Mouse (Mus musculus) NIH3T3 (cell line): ENCODE results near the gene Mup16.
"Not testable (repeated sequence)": the region's sequence is repeated elsewhere in the genome, so short reads cannot be mapped to it uniquely, and the experiment has no call there.

Experiments used
- DNase-seq: peaks from one replicate; pipeline ENCODE4 v3.0.0-alpha.2; 2012; ENCODE audit warnings: low read depth

Gene Mup16

DNA sequence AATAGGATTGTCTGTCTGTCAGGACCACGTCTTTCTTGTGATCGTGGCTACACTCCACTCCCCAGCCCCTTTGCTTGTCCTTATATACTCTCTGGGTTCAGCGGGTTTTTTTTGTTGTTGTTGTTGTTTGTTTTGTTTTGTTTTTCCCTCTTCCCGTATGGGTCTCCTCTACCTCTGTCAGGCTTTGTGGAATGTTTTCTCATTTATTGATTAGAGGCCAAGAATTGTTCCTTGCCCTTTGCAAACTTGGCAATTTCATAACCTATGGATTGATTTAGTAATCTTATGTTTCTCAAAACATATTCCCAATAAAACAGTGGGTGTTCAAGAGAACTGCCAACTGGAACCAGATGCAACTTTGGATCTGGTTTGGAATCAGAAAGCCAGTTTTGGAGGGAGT lies at the start of gene Mup16:
TSS of gene Mup16 (minus strand) at position 101 of the 400 bp plus-strand sequence.
- DNase-seq = not testable (repeated sequence)

DNA sequence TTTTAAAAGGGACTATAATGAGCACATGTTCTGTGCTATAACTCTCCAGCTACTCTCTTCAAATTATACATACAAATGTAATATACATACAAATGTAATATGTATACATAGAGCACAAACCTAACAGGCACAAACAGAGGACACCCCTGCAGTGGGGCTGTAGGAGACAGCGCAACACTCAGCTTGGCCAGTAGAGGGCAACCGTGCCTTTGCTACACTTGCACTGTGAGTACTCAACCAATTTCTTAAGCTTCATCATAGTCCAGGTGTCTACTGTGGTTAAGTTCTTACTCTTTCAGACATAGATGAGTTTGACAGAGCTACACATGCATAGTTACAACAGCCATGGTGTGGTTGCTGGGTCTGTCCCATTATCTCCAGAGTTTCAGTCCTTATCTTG lies 36.6 kb upstream of the Mup16 start:
- DNase-seq = not testable (repeated sequence)
